Mouse (Mus musculus) kidney, adult 11 months (tissue): ENCODE results near the gene Cog5.
"Not testable (repeated sequence)": the region's sequence is repeated elsewhere in the genome, so short reads cannot be mapped to it uniquely, and the experiment has no call there.

Experiments used
- DNase-seq: peaks from one replicate; pipeline ENCODE4 v3.0.0; 2022

The Cog5 gene

GRCm38 (mm10) chr12:31654197-31654964 lies at the start of gene Cog5, which contains the start of gene Dus4l:
Gene Cog5, plus strand, starts transcription at chr12:31654869.
Gene Dus4l, minus strand, starts transcription at chr12:31654826.
- peak; percentile 95 for DNase-seq

GRCm38 (mm10) chr12:31604894-31605293 lies 49.8 kb upstream of the Cog5 start:
- no peak for DNase-seq

- no peak for DNase-seq
Measured at GRCm38 (mm10) chr12:31608138-31608537, 46.5 kb upstream of the Cog5 start.

GRCm38 (mm10) chr12:31613353-31613752 lies 41.3 kb upstream of the Cog5 start:
- no peak for DNase-seq

GRCm38 (mm10) chr12:31620106-31620505 lies 34.6 kb upstream of the Cog5 start:
- no peak for DNase-seq

- no peak for DNase-seq
Measured at GRCm38 (mm10) chr12:31625016-31625415, 29.7 kb upstream of the Cog5 start.

- DNase-seq, result not testable (repeated sequence)
Measured at GRCm38 (mm10) chr12:31628396-31628795, 26.3 kb upstream of the Cog5 start.

- DNase-seq, result peak; percentile 16
Measured at GRCm38 (mm10) chr12:31633970-31634342, 20.7 kb upstream of the Cog5 start.

- peak; percentile 62 for DNase-seq
Measured at GRCm38 (mm10) chr12:31634343-31635239, 20.1 kb upstream of the Cog5 start, which contains the start of gene Bcap29. Gene Bcap29, minus strand, starts transcription at chr12:31634658.

GRCm38 (mm10) chr12:31635240-31635607 lies 19.4 kb upstream of the Cog5 start:
- no peak for DNase-seq

- no peak for DNase-seq
Measured at GRCm38 (mm10) chr12:31653611-31654010, 1.1 kb upstream of the Cog5 start.

- DNase-seq, result no peak
Measured at GRCm38 (mm10) chr12:31654965-31655477, 352 bp downstream of the Cog5 start.

GRCm38 (mm10) chr12:31656841-31657240 lies 2.2 kb downstream of the Cog5 start:
- no peak for DNase-seq

GRCm38 (mm10) chr12:31665999-31666398 lies 11.3 kb downstream of the Cog5 start:
- no peak for DNase-seq

GRCm38 (mm10) chr12:31667187-31667586 lies 12.5 kb downstream of the Cog5 start:
- DNase-seq, result no peak

- no peak for DNase-seq
Measured at GRCm38 (mm10) chr12:31686679-31687078, 32.0 kb downstream of the Cog5 start.

GRCm38 (mm10) chr12:31693278-31693677 lies 38.6 kb downstream of the Cog5 start:
- no peak for DNase-seq

GRCm38 (mm10) chr12:31700623-31701347 lies 46.1 kb downstream of the Cog5 start:
- no peak for DNase-seq

- no peak for DNase-seq
Measured at GRCm38 (mm10) chr12:31701411-31701810, 46.7 kb downstream of the Cog5 start.

- DNase-seq, result no peak
Measured at GRCm38 (mm10) chr12:31703904-31704303, 49.2 kb downstream of the Cog5 start.

- no peak for DNase-seq
Measured at GRCm38 (mm10) chr12:31706168-31706567, 51.5 kb downstream of the Cog5 start.

GRCm38 (mm10) chr12:31707531-31707930 lies 52.9 kb downstream of the Cog5 start:
- DNase-seq, result no peak

- DNase-seq, result no peak
Measured at GRCm38 (mm10) chr12:31709665-31710064, 55.0 kb downstream of the Cog5 start.
